Mouse (Mus musculus) liver, embryonic 12.5 days (tissue): ENCODE data around the gene Olfr160. TPM values are rescaled to one million over a fixed set of nuclear protein-coding genes. Genes with fewer than 3 reads are reported as not detected.

Experiments
- ATAC-seq: fragments of 200-750 bp; cut with Nextera tagmentation; 2 replicates; pipeline ENCODE4 v1.8.0; 2017; ENCODE audit warnings: moderate number of reproducible peaks, mild to moderate bottlenecking, moderate library complexity
- H3K27ac ChIP-seq: fragments of 300-500 bp; sonication (generic); 2 replicates; pipeline ENCODE4 v1.5.1; 2016; ENCODE audit warnings: mild to moderate bottlenecking
- H3K27me3 ChIP-seq: fragments of 300-500 bp; sonication (generic); replicated peaks from 2 replicates; pipeline ENCODE4 v1.6.1; 2016; ENCODE audit warnings: mild to moderate bottlenecking, moderate library complexity
- H3K36me3 ChIP-seq: fragments of 300-500 bp; sonication (generic); 2 replicates; pipeline ENCODE4 v1.6.1; 2016; ENCODE audit warnings: mild to moderate bottlenecking, moderate library complexity
- H3K4me1 ChIP-seq: fragments of 300-500 bp; sonication (generic); 2 replicates; pipeline ENCODE4 v1.6.1; 2016
- H3K4me2 ChIP-seq: fragments of 300-500 bp; sonication (generic); 2 replicates; pipeline ENCODE4 v1.6.1; 2016; ENCODE audit warnings: mild to moderate bottlenecking, moderate library complexity
- H3K4me3 ChIP-seq: fragments of 300-500 bp; sonication (generic); 2 replicates; pipeline ENCODE4 v1.5.1; 2016; ENCODE audit warnings: mild to moderate bottlenecking, moderate library complexity
- H3K9ac ChIP-seq: fragments of 300-500 bp; sonication (generic); 2 replicates; pipeline ENCODE4 v1.6.1; 2016; ENCODE audit warnings: mild to moderate bottlenecking, moderate library complexity
- H3K9me3 ChIP-seq: fragments of 300-500 bp; sonication (generic); replicated peaks from 2 replicates; pipeline ENCODE4 v1.6.1; 2016; ENCODE audit warnings: mild to moderate bottlenecking, moderate library complexity
- WGBS: fragments of 180-500 bp; shearing (Covaris S2); methylation state at CpG from one replicate; pipeline ENCODE4 v1.1.7; 2016; ENCODE audit not compliant: insufficient replicate concordance; 5-methylcytosine and 5-hydroxymethylcytosine counted together
- polyA plus RNA-seq: library from polyadenylated mRNA; unstranded; fragments of >200 nt; fragmentation: Nextera tagmentation; extraction: Ambion mirVana; gene quantifications from 2 replicates; pipeline ENCODE4 v1.2.1, GENCODE M21; 2016

Gene Olfr160
- polyA plus RNA-seq, 1 experiment from 2014 or later = not detected

DNA sequence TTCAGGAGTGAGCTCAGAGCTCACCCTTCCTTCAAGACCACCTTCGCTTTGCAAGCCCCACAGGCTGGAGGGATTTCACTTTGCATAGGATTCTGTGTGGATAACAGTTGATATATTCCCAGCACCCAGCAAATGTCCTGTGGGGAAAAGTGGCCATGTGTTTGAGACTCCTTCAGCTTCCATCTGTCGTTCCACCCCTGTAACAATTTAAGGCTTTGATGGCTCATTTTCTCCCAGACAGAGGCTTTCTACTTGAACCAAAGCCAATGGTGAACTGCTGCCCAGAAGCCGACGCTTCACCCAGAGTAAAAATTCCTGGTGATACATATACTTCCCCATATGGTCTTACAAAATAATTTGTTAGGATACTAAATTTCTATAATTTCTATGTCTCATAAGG lies 40.8 kb downstream of the Olfr160 start:
- H3K9me3 ChIP-seq = no peaks in the 10 kb centered on the region
- no peak overlapping the region for H3K4me2 ChIP-seq
- H3K4me3 ChIP-seq = no peak overlapping the region
- 70% methylated on average over 4 of the region's 4 CpGs for WGBS
- H3K9ac ChIP-seq = no peak overlapping the region
- ATAC-seq = no peak
- H3K27me3 ChIP-seq = no peaks in the 10 kb centered on the region
- H3K36me3 ChIP-seq = no peaks in the 10 kb centered on the region
- no peak overlapping the region for H3K27ac ChIP-seq
- no peaks in the 10 kb centered on the region for H3K4me1 ChIP-seq

- H3K27me3 ChIP-seq = no peaks in the 10 kb centered on the region
- WGBS = 65% methylated on average over 3 of the region's 3 CpGs
- no peak for ATAC-seq
Observed at GRCm38 (mm10) chr9:37670261-37670660, 45.8 kb downstream of the Olfr160 start.

DNA sequence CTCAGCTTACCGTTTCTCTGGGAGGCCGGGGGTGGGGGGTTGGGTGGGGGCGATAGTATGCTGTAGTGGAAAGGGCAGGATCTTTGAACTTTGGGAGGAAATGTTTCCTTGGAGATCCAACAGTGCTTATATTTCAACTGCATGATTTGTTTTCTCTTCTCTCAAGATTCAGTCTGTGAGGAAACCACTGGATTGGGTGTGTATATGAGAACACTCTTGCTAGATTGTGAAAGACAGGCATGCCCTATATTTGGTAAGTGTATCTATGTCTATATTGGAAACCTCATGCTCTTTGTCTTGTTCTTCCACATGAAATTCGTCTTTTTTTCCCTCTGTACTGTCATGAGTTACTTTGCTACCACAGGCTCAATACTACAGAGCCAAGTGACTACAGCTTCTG lies 46.4 kb downstream of the Olfr160 start:
- Histone ChIP-seq H3K4me3 (no peak overlapping the region), H3K4me1 (no peaks in the 10 kb centered on the region), H3K9me3 (no peaks in the 10 kb centered on the region), H3K27ac (no peak overlapping the region), H3K36me3 (no peaks in the 10 kb centered on the region), H3K9ac (no peak overlapping the region), H3K27me3 (no peaks in the 10 kb centered on the region), H3K4me2 (no peak overlapping the region)
- WGBS = 64% methylated on average over 4 of the region's 4 CpGs
- no peak for ATAC-seq

More at GRCm38 (mm10) chr9:37670261-37670660, 45.8 kb downstream of the Olfr160 start:
- Histone ChIP-seq H3K27ac (no peak overlapping the region), H3K36me3 (no peaks in the 10 kb centered on the region), H3K9me3 (no peaks in the 10 kb centered on the region), H3K4me1 (no peaks in the 10 kb centered on the region), H3K4me2 (no peak overlapping the region), H3K9ac (no peak overlapping the region), H3K4me3 (no peak overlapping the region)

GRCm38 (mm10) chr9:37669115-37669514 lies 46.9 kb downstream of the Olfr160 start, which contains the start of gene Panx3:
Gene Panx3, minus strand, starts transcription at chr9:37669235.
- H3K27ac ChIP-seq = no peak within 1 kb of the TSS
- H3K36me3 ChIP-seq = no peaks in the 10 kb centered on the region
- H3K27me3 ChIP-seq = no peaks in the 10 kb centered on the region
- no peaks in the 10 kb centered on the region for H3K4me1 ChIP-seq
- no peak within 1 kb of the TSS for H3K4me2 ChIP-seq
- 56% methylated on average over 6 of the region's 6 CpGs for WGBS
- no peak within 1 kb of the TSS for H3K9ac ChIP-seq
- no peak for ATAC-seq
- H3K4me3 ChIP-seq = no peak within 1 kb of the TSS
- H3K9me3 ChIP-seq = no peaks in the 10 kb centered on the region

DNA sequence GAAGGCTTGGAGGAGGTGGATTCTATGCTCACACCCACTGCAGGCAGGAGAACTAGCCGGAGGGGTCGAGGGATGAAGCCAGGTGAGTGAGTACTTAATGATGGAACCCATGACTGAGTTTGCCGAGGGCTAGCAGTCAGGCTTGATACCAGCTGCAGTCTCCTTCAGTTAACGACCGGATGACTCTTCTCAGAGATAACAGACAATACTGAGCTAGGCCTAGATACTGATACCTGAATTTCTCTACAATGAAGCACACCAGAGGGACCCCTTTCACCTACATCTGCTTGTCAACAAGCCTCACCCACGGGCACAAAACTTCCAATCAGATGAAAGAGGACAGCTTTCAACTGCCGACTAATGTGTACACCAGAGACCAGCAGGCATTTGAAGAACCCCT lies 50.0 kb downstream of the Olfr160 start:
- H3K4me2 ChIP-seq = no peak overlapping the region
- no peak overlapping the region for H3K9ac ChIP-seq
- no peak for ATAC-seq
- H3K9me3 ChIP-seq = no peaks in the 10 kb centered on the region
- no peaks in the 10 kb centered on the region for H3K4me1 ChIP-seq
- H3K36me3 ChIP-seq = no peaks in the 10 kb centered on the region
- H3K4me3 ChIP-seq = no peak overlapping the region
- H3K27ac ChIP-seq = no peak overlapping the region
- H3K27me3 ChIP-seq = no peaks in the 10 kb centered on the region
- WGBS = 46% methylated on average over 7 of the region's 7 CpGs

DNA sequence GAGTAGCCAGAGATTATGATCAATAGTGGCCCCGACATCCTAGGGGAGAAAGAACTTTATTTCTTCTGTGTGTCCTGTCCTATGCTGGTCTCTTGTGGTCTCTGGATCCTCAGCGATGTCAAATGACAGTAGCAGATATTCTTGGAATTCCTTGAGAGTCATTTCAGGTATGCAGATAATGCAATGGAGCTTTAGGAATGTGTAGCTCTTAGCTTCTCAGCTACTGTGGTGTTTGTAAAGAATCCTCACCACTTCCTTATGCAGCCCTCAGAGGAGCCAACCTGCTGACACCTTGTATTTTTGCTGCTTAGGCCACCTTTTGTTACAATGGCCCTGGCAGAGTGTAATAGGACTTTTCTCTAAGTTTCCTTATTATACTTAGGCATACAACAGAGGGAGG lies 51.4 kb downstream of the Olfr160 start:
- no peak overlapping the region for H3K9ac ChIP-seq
- no peak overlapping the region for H3K4me2 ChIP-seq
- no peak overlapping the region for H3K4me3 ChIP-seq
- WGBS = 46% methylated on average over 2 of the region's 2 CpGs
- ATAC-seq = no peak
- no peaks in the 10 kb centered on the region for H3K4me1 ChIP-seq
- H3K27ac ChIP-seq = no peak overlapping the region
- no peaks in the 10 kb centered on the region for H3K9me3 ChIP-seq
- no peaks in the 10 kb centered on the region for H3K36me3 ChIP-seq
- H3K27me3 ChIP-seq = no peaks in the 10 kb centered on the region

DNA sequence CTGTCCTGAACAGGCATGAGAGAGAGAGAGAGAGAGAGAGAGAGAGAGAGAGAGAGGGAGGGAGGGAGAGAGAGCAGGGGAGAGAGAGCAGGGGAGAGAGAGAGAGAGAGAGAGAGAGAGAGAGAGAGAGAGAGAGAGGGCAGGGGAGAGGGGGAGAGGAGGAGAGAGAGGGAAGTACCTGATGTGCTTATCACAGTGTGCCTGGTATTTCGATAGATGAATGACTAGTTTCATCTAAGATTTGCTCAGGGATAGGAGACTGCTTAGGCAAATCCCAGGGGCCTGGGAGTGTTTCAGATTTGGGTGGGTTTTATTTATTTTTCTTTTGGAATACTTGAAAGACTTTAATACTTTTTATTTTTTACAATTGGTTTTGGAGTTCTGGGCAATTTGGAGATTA lies 52.8 kb downstream of the Olfr160 start:
- H3K36me3 ChIP-seq = no peaks in the 10 kb centered on the region
- no peak overlapping the region for H3K4me3 ChIP-seq
- no peaks in the 10 kb centered on the region for H3K9me3 ChIP-seq
- no peaks in the 10 kb centered on the region for H3K4me1 ChIP-seq
- H3K27ac ChIP-seq = no peak overlapping the region
- no peak overlapping the region for H3K9ac ChIP-seq
- no peak for ATAC-seq
- no peak overlapping the region for H3K4me2 ChIP-seq
- H3K27me3 ChIP-seq = no peaks in the 10 kb centered on the region
- WGBS = 54% methylated on average over 1 of the region's 1 CpGs

DNA sequence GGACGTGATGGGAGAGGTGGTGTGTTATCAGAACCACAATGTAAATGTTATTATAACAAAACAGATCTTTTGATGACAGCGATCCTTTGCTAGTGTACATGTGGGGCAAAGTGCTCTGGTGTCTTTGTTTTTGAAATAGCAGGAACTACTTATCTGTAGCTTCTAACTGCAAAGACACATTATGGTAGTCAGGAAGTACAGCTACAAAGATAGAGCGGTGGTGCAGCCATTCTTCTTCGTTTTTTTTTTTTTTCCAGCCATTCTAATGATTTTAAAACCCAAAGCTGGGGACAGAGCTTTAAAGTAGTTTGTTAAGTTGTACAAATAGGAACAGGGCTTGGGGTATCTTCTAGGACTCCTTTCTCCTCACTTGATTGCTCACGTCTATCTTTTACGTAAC lies 56.6 kb downstream of the Olfr160 start:
- H3K36me3 ChIP-seq = peaks cover 8% of the 10 kb centered on the region
- 59% methylated on average over 6 of the region's 6 CpGs for WGBS
- H3K4me3 ChIP-seq = no peak overlapping the region
- no peaks in the 10 kb centered on the region for H3K27me3 ChIP-seq
- no peak overlapping the region for H3K27ac ChIP-seq
- no peak overlapping the region for H3K9ac ChIP-seq
- H3K4me1 ChIP-seq = peaks cover 18% of the 10 kb centered on the region
- H3K9me3 ChIP-seq = no peaks in the 10 kb centered on the region
- ATAC-seq = no peak
- no peak overlapping the region for H3K4me2 ChIP-seq

Other genes starting within 250 kb of the Olfr160 start
- gene Msantd2, start 226.9 kb downstream of the Olfr160 start, polyA plus RNA-seq = 11.3 and 11.8 TPM in 2 replicates
- 22.0 and 22.8 TPM in 2 replicates for gene Esam, start 188.2 kb downstream of the Olfr160 start, polyA plus RNA-seq
- 0.29 and 0.76 TPM in 2 replicates for gene Vsig2, start 177.0 kb downstream of the Olfr160 start, polyA plus RNA-seq
- 20.6 and 23.4 TPM in 2 replicates for gene Nrgn, start 163.3 kb downstream of the Olfr160 start, polyA plus RNA-seq
- gene Siae, start 160.6 kb downstream of the Olfr160 start, polyA plus RNA-seq = 5.6 and 5.7 TPM in 2 replicates
- 2.8 and 4.0 TPM in 2 replicates for gene Spa17, start 102.5 kb downstream of the Olfr160 start, polyA plus RNA-seq
- 80.0 and 80.6 TPM in 2 replicates for gene Tbrg1, start 58.9 kb downstream of the Olfr160 start, polyA plus RNA-seq
- not detected in 2 replicates for gene Panx3, start 47.0 kb downstream of the Olfr160 start, polyA plus RNA-seq
- not detected in 2 replicates for gene Olfr874, start 28.9 kb upstream of the Olfr160 start, polyA plus RNA-seq
- not detected in 2 replicates for gene Olfr875, start 55.6 kb upstream of the Olfr160 start, polyA plus RNA-seq
- not detected in 2 replicates for gene Olfr876, start 86.8 kb upstream of the Olfr160 start, polyA plus RNA-seq
- not detected in 2 replicates for gene Olfr877, start 138.0 kb upstream of the Olfr160 start, polyA plus RNA-seq
- not detected in 2 replicates for gene Olfr145, start 180.5 kb upstream of the Olfr160 start, polyA plus RNA-seq
- gene Olfr878, start 201.6 kb upstream of the Olfr160 start, polyA plus RNA-seq = not detected in 2 replicates